Mouse (Mus musculus): ENCODE measurements around the gene Fshr. TPM values are rescaled to one million over a fixed set of nuclear protein-coding genes. Genes with fewer than 3 reads are reported as not detected.
"Not testable (repeated sequence)": the region's sequence is repeated elsewhere in the genome, so short reads cannot be mapped to it uniquely, and the experiment has no call there.

Gene Fshr
- not detected for polyA plus RNA-seq (2017; shearing (Covaris generic))

GRCm38 (mm10) chr17:89200575-89200974 lies at the start of gene Fshr:
Gene Fshr (minus strand): TSS chr17:89200675.
- ATAC-seq: no peak

- ATAC-seq: no peak
Observed at GRCm38 (mm10) chr17:89202181-89202580, 1.7 kb upstream of the Fshr start.

- no peak for ATAC-seq
Observed at GRCm38 (mm10) chr17:89173545-89173944, 26.9 kb downstream of the Fshr start.

GRCm38 (mm10) chr17:89164773-89165172 lies 35.7 kb downstream of the Fshr start:
- no peak for ATAC-seq

GRCm38 (mm10) chr17:89162475-89162874 lies 38.0 kb downstream of the Fshr start:
- ATAC-seq: no peak

- ATAC-seq: not testable (repeated sequence)
Observed at GRCm38 (mm10) chr17:89159343-89159742, 41.1 kb downstream of the Fshr start.

GRCm38 (mm10) chr17:89144806-89145205 lies 55.7 kb downstream of the Fshr start:
- no peak for ATAC-seq

GRCm38 (mm10) chr17:89120023-89120422 lies 80.5 kb downstream of the Fshr start:
- no peak for ATAC-seq

- ATAC-seq: no peak
Observed at GRCm38 (mm10) chr17:89119250-89119649, 81.2 kb downstream of the Fshr start.

GRCm38 (mm10) chr17:89113944-89114343 lies 86.5 kb downstream of the Fshr start:
- ATAC-seq: no peak

- no peak for ATAC-seq
Observed at GRCm38 (mm10) chr17:89100719-89101350, 99.6 kb downstream of the Fshr start.

- ATAC-seq: not testable (repeated sequence)
Observed at GRCm38 (mm10) chr17:89099733-89100132, 100.7 kb downstream of the Fshr start.

- ATAC-seq: no peak
Observed at GRCm38 (mm10) chr17:89089692-89090475, 110.6 kb downstream of the Fshr start.

- ATAC-seq: no peak
Observed at GRCm38 (mm10) chr17:89082897-89083296, 117.6 kb downstream of the Fshr start.

- no peak for ATAC-seq
Observed at GRCm38 (mm10) chr17:89079706-89080105, 120.8 kb downstream of the Fshr start.

- no peak for ATAC-seq
Observed at GRCm38 (mm10) chr17:89064327-89065095, 136.0 kb downstream of the Fshr start.

GRCm38 (mm10) chr17:89062348-89062949 lies 138.0 kb downstream of the Fshr start:
- ATAC-seq: no peak

GRCm38 (mm10) chr17:89051031-89051563 lies 149.4 kb downstream of the Fshr start:
- no peak for ATAC-seq

- no peak for ATAC-seq
Observed at GRCm38 (mm10) chr17:89049071-89049470, 151.4 kb downstream of the Fshr start.

GRCm38 (mm10) chr17:89046016-89046415 lies 154.5 kb downstream of the Fshr start:
- no peak for ATAC-seq

GRCm38 (mm10) chr17:89036723-89037122 lies 163.8 kb downstream of the Fshr start:
- ATAC-seq: no peak

- no peak for ATAC-seq
Observed at GRCm38 (mm10) chr17:89036049-89036448, 164.4 kb downstream of the Fshr start.

GRCm38 (mm10) chr17:89034627-89035026 lies 165.8 kb downstream of the Fshr start:
- ATAC-seq: no peak

Data from inflammation-experienced regulatory T-cells, adult 6 months (primary cell).